Mouse (Mus musculus) G1E (cell line): ENCODE data around the gene Tmem205. TPM values are rescaled to one million over a fixed set of nuclear protein-coding genes. Genes with fewer than 3 reads are reported as not detected.
A peak's percentile ranks its signal among the peaks of the same experiment; 100 is the strongest.

Source experiments
- ATAC-seq: 2 replicates; pipeline ENCODE4 v1.8.0; 2016; ENCODE audit warnings: mild to moderate bottlenecking; ENCODE audit not compliant: insufficient number of reproducible peaks, poor library complexity, low FRiP score, severe bottlenecking; ENCODE audit errors: extremely low read depth
- DNase-seq: peaks from one replicate; pipeline ENCODE4 v3.0.0; 2012; ENCODE audit warnings: low spot score
- H3K27me3 ChIP-seq: 2 replicates; pipeline ENCODE4 v1.6.1; 2012; ENCODE audit warnings: mild to moderate bottlenecking, low read length, inconsistent platforms; ENCODE audit not compliant: insufficient read depth
- H3K36me3 ChIP-seq: replicated peaks from 2 replicates; pipeline ENCODE3; 2012; ENCODE audit warnings: mild to moderate bottlenecking, inconsistent platforms
- H3K4me1 ChIP-seq: 2 replicates; pipeline ENCODE4 v1.6.1; 2012; ENCODE audit warnings: low read depth, low read length, inconsistent platforms, mixed read lengths; ENCODE audit not compliant: insufficient read depth
- H3K4me3 ChIP-seq: 2 replicates; pipeline ENCODE4 v1.5.1; 2012; ENCODE audit warnings: low read depth, mild to moderate bottlenecking, inconsistent platforms, low read length, moderate library complexity, mixed read lengths
- H3K9me3 ChIP-seq: replicated peaks from 2 replicates; pipeline ENCODE4 v1.6.1; 2012; ENCODE audit warnings: inconsistent platforms
- CTCF ChIP-seq: IDR thresholded peaks from 2 replicates; pipeline ENCODE4 v1.5.1; 2012; ENCODE audit warnings: low read depth, low read length, inconsistent platforms, mixed read lengths
- GATA1 ChIP-seq: IDR thresholded peaks from 2 replicates; pipeline ENCODE4 v1.6.1; 2012; ENCODE audit warnings: borderline replicate concordance, low read length, inconsistent platforms, mixed read lengths
- GATA2 ChIP-seq: IDR thresholded peaks from 2 replicates; pipeline ENCODE4 v1.6.1; 2012; ENCODE audit warnings: low read depth, low read length, inconsistent platforms, borderline replicate concordance
- POLR2AphosphoS5 ChIP-seq: IDR thresholded peaks from 2 replicates; pipeline ENCODE4 v1.6.1; 2012; ENCODE audit warnings: low read depth, low read length, inconsistent platforms; ENCODE audit not compliant: insufficient replicate concordance
- TAL1 ChIP-seq: conservative IDR thresholded peaks from 2 replicates; pipeline ENCODE4 v1.6.1; 2012; ENCODE audit warnings: low read depth, low read length, inconsistent platforms, mixed read lengths
- polyA plus RNA-seq: library from polyadenylated mRNA; stranded (reverse); fragments of >175 nt; gene quantifications from 2 replicates; pipeline ENCODE4 v1.2.3, GENCODE M21; 2012
- total RNA-seq, 2 experiments: library from RNA; stranded (forward) in 1 of 2; stranded (reverse) in 1 of 2; fragments of 200-1000 nt in 1 of 2; fragments of >200 nt in 1 of 2; fragmentation: Nextera tagmentation in 1 of 2; gene quantifications; 2 replicates each; pipeline ENCODE4 v1.2.3; 2014 to 2017

Tmem205 gene
- total and polyA plus RNA-seq, 3 experiments: 9.0 to 17.6 (median 11.3) TPM

DNA sequence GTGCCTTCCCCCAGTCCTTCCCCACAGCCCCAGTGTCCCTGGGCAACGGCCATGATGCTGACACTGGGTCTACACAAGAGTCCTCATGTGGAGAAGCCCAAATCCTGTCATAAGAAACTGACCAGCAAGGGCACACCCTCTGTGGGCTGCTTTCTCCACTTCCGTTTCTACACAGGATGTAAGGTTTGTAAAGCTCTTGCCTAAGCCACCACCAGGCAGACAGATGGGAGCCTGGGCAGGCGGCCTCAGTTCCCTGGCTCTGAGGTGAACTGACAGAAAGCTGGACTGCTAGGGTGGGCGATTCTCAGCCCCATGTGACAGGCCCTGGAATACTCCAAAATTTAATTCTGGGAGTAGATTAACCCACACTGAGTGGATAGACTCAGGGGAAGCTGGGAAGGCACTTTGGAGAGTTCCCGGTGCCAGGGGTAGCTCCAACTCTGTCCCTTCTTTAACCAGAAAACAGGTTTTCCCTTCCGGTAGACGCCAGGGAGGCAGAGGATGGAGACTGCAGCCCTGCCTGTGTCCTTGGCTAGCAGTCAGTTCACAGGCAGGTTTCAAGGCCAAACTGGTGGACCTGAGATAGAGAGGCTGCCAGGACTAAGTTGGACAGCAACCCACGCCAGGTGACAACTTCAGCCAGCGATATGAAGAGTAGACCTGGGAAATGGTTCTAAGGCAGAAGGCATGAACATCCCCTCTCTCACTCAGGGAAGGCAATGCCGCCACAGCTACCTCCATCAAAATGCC lies 17.7 kb downstream of the Tmem205 start:
- TF ChIP-seq POLR2AphosphoS5 (no peak), CTCF (no peak), GATA2 (no peak), GATA1 (no peak), TAL1 (no peak)
- no peaks in the 10 kb centered on the region; the same call in 1 of the 2 replicates for H3K4me1 ChIP-seq
- ATAC-seq: no peak
- H3K36me3 ChIP-seq: peaks cover 18% of the 10 kb centered on the region
- H3K27me3 ChIP-seq: peaks cover 24% of the 10 kb centered on the region
- H3K4me3 ChIP-seq: no peak overlapping the region
- no peak for DNase-seq
- no peaks in the 10 kb centered on the region for H3K9me3 ChIP-seq

GRCm38 (mm10) chr9:21908216-21908615 lies 19.1 kb downstream of the Tmem205 start:
- H3K4me1 ChIP-seq: no peaks in the 10 kb centered on the region; the same call in 1 of the 2 replicates
- TF ChIP-seq POLR2AphosphoS5 (no peak), CTCF (no peak), GATA2 (no peak), TAL1 (no peak), GATA1 (no peak)
- H3K9me3 ChIP-seq: no peaks in the 10 kb centered on the region
- no peak for ATAC-seq
- H3K27me3 ChIP-seq: peaks cover 24% of the 10 kb centered on the region
- H3K36me3 ChIP-seq: peaks cover 12% of the 10 kb centered on the region
- no peak for DNase-seq
- H3K4me3 ChIP-seq: no peak overlapping the region

- H3K4me3 ChIP-seq: no peak overlapping the region
- peaks cover 15% of the 10 kb centered on the region for H3K27me3 ChIP-seq
- no peak for TF ChIP-seq TAL1
- TF ChIP-seq GATA2: no peak
- TF ChIP-seq GATA1: no peak
- no peak for DNase-seq
- peaks cover 13% of the 10 kb centered on the region for H3K4me1 ChIP-seq
- H3K36me3 ChIP-seq: no peaks in the 10 kb centered on the region
- no peak for ATAC-seq
- H3K9me3 ChIP-seq: no peaks in the 10 kb centered on the region
These were observed 23.3 kb downstream of the Tmem205 start for GRCm38 (mm10) chr9:21904031-21904430.

GRCm38 (mm10) chr9:21901223-21901820 lies 26.0 kb downstream of the Tmem205 start:
- TF ChIP-seq TAL1 (no peak), GATA1 (no peak), POLR2AphosphoS5 (no peak), GATA2 (no peak), CTCF (no peak)
- H3K4me1 ChIP-seq: peaks cover 13% of the 10 kb centered on the region
- no peaks in the 10 kb centered on the region for H3K9me3 ChIP-seq
- H3K36me3 ChIP-seq: no peaks in the 10 kb centered on the region
- H3K4me3 ChIP-seq: peak overlapping the region; percentile 67
- ATAC-seq: peak; percentile 86
- peak; percentile 74 for DNase-seq
- peaks cover 3% of the 10 kb centered on the region; the same call in 1 of the 2 replicates for H3K27me3 ChIP-seq

DNA sequence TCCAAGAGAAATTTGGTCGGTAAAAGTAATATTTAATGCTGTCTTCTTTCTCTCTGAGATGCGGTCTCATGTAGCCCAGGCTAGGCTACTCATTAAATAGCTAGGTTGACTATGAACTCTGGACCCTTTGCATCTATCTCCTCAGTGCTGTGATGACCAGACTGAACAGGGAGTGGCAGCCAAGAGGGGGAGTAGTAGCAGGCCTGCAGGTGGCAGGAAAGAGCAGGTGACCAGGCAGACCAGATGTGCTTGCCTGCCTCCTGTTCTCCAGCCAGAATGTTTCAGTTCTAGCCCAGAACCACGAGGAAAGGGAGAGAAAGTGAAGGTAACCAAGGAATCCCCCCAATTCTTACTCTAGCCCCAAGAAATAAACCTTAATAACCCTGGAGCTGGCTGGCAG lies 38.1 kb downstream of the Tmem205 start:
- Histone ChIP-seq H3K27me3 (peaks cover 20% of the 10 kb centered on the region), H3K4me1 (no peaks in the 10 kb centered on the region), H3K36me3 (no peaks in the 10 kb centered on the region), H3K9me3 (no peaks in the 10 kb centered on the region), H3K4me3 (no peak overlapping the region)
- DNase-seq: no peak
- no peak for TF ChIP-seq CTCF
- TF ChIP-seq GATA2: no peak
- TF ChIP-seq POLR2AphosphoS5: no peak
- no peak for TF ChIP-seq TAL1
- TF ChIP-seq GATA1: no peak
- ATAC-seq: no peak

DNA sequence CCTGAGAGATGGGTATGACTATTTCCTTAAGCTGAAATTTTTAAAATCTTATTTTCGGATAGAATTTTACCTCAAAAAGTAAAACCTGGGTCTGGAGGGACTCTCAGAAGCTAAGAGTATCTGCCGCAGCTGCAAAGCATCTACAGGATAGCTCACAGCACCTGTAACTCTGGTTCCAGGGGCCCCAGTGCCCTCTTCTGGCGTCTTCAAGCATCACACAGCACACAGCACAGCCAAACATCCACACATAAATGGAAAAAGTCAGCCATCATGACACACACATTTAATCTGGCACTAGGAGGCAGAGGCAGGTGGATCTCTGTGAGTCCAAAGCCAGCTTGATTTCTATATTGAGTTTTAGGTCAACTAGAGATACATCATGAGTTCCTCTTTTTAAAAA lies 50.8 kb downstream of the Tmem205 start:
- DNase-seq (no peak), ATAC-seq (no peak)
- Histone ChIP-seq H3K4me1 (no peaks in the 10 kb centered on the region), H3K4me3 (no peak overlapping the region), H3K9me3 (peaks cover 11% of the 10 kb centered on the region), H3K36me3 (no peaks in the 10 kb centered on the region), H3K27me3 (peaks cover 25% of the 10 kb centered on the region)
- TF ChIP-seq GATA2 (no peak), POLR2AphosphoS5 (no peak), GATA1 (no peak), TAL1 (no peak), CTCF (no peak)
